Mouse (Mus musculus) ES-E14 (cell line): ENCODE results near the gene Mypn.

Source experiments
- HCFC1 ChIP-seq: IDR thresholded peaks from 2 replicates; pipeline ENCODE4 v1.6.1; 2012; ENCODE audit warnings: low read length, inconsistent platforms, borderline replicate concordance; ENCODE audit not compliant: insufficient read depth
- MAFK ChIP-seq: IDR thresholded peaks from 2 replicates; pipeline ENCODE4 v1.6.1; 2014; ENCODE audit warnings: mild to moderate bottlenecking, low read depth, low read length, inconsistent platforms; ENCODE audit not compliant: insufficient read depth
- ZC3H11A ChIP-seq: IDR thresholded peaks from 2 replicates; pipeline ENCODE4 v1.6.1; 2012; ENCODE audit warnings: low read depth, mild to moderate bottlenecking, inconsistent platforms, low read length, borderline replicate concordance

- TF ChIP-seq ZC3H11A (peak; percentile 81), HCFC1 (no peak), MAFK (no peak)
Measured at GRCm38 (mm10) chr10:63065988-63066387, 137.8 kb downstream of the Mypn start.
